Mouse (Mus musculus) lung, adult 18-20 months (tissue): ENCODE results near the gene Rbfox3.

Experiments used
- DNase-seq, 2 experiments: peaks; one replicate each; pipeline ENCODE4 v3.0.0; 2022; ENCODE audit warnings: mixed read lengths in 2 of 2

The Rbfox3 gene

GRCm38 (mm10) chr11:118467441-118468035 lies 443.9 kb downstream of the Rbfox3 start:
- peak in 1 of 2 experiments; percentile 38 for DNase-seq

GRCm38 (mm10) chr11:118460280-118460679 lies 451.1 kb downstream of the Rbfox3 start:
- DNase-seq, result no peak

- DNase-seq, result no peak
Observed at GRCm38 (mm10) chr11:118459536-118459935, 451.9 kb downstream of the Rbfox3 start.

- DNase-seq, result peak; percentile 48 to 66
Observed at GRCm38 (mm10) chr11:118459051-118459450, 452.3 kb downstream of the Rbfox3 start.

- DNase-seq, result peak; percentile 56
Observed at GRCm38 (mm10) chr11:118456937-118457336, 454.5 kb downstream of the Rbfox3 start.

GRCm38 (mm10) chr11:118455788-118456187 lies 455.6 kb downstream of the Rbfox3 start:
- DNase-seq, result no peak

- DNase-seq, result peak in 1 of 2 experiments; percentile 25
Observed at GRCm38 (mm10) chr11:118453886-118454671, 457.3 kb downstream of the Rbfox3 start.

- no peak for DNase-seq
Observed at GRCm38 (mm10) chr11:118452955-118453354, 458.4 kb downstream of the Rbfox3 start.

GRCm38 (mm10) chr11:118451211-118451610 lies 460.2 kb downstream of the Rbfox3 start:
- peak in 1 of 2 experiments; percentile 50 for DNase-seq

GRCm38 (mm10) chr11:118448385-118448784 lies 463.0 kb downstream of the Rbfox3 start:
- DNase-seq, result no peak

GRCm38 (mm10) chr11:118447346-118447745 lies 464.1 kb downstream of the Rbfox3 start:
- DNase-seq, result no peak

- DNase-seq, result peak in 1 of 2 experiments; percentile 47
Observed at GRCm38 (mm10) chr11:118445843-118446242, 465.6 kb downstream of the Rbfox3 start.

GRCm38 (mm10) chr11:118443201-118443970 lies 468.0 kb downstream of the Rbfox3 start:
- peak; percentile 63 to 68 for DNase-seq

- no peak for DNase-seq
Observed at GRCm38 (mm10) chr11:118442691-118443090, 468.7 kb downstream of the Rbfox3 start.
